Mouse (Mus musculus) thymus, postnatal 10 days (tissue): ENCODE measurements at regions not wholly inside any gene's neighbourhood (a gene's known extent, or its start where the extent isn't known, plus 50 kb on each side); places are given as distances from the start of the nearest gene placed in this dataset.
A peak's percentile ranks its signal among the peaks of the same experiment; 100 is the strongest.

Experiments used
- DNase-seq, 2 experiments: peaks; one replicate each; pipeline ENCODE4 v3.0.0; 2021; ENCODE audit warnings: low spot score in 2 of 2

- no peak for DNase-seq
Measured at GRCm38 (mm10) chr8:34562278-34562677, 450.7 kb upstream of the Gm10131 start.

DNA sequence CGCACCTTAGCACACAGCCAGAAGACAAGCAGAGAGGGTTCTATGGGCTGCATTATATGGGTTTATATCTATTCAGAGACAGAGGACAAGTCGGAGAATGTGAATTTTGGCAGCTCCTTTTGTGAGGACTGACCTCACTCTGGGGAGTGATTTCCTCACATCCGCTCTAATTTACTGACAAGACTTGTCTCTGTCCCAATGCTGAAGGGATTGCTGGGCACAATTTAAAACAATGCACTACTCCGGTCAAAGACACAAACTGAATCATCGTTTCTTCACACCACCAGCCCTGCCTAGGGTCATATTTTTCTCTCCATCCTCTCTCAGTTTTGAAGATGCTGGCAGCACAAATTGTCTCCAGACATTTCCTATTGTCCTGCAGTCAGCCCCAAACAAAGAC, 438.2 kb upstream of the Gm10131 start:
- no peak for DNase-seq

GRCm38 (mm10) chr8:34546815-34547214, 435.3 kb upstream of the Gm10131 start:
- DNase-seq: peak in 1 of 2 experiments; percentile 11

- DNase-seq: no peak
Measured at GRCm38 (mm10) chr8:34542361-34543038, 431.0 kb upstream of the Gm10131 start.

GRCm38 (mm10) chr8:34539232-34539631, 427.7 kb upstream of the Gm10131 start:
- DNase-seq: no peak

GRCm38 (mm10) chr8:34535434-34535833, 423.9 kb upstream of the Gm10131 start:
- DNase-seq: no peak

GRCm38 (mm10) chr8:34533421-34533820, 421.9 kb upstream of the Gm10131 start:
- DNase-seq: no peak

DNA sequence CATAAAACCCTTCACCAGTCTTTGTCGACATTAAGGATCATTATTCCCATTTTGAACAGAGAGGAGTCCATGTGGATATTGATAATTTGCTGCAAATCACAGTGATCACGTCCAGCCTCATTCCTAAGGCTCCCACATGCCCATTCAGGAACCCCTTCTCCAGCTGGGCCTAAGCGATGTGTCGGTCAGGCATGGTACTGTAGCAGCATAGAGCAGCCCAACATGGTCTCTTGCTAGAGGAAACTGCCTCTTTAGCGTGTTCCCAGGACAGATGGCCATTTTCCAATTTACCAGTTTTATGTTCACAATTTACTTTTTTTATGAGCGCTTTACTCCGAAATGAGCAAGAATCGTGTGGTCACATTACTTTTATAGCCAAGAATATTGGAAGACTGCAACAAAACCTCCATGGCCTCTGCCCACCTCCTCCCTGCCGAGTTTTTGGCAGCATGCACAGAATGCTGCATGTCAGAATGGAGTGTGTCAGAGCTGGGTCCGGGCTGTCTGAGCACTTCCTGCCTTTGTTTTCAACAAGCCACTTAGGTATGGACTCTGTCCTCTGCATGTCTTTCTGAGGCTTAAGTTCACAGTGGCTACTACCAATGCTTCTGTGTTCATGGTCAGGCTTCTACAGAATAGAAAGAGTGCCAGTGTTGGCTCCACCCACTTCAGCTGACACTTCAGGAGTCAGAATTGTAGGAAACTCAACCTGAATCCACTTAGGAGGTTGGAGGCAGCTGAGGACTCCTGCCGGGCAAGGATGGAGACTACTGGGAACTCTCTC, 419.6 kb upstream of the Gm10131 start:
- no peak for DNase-seq

DNA sequence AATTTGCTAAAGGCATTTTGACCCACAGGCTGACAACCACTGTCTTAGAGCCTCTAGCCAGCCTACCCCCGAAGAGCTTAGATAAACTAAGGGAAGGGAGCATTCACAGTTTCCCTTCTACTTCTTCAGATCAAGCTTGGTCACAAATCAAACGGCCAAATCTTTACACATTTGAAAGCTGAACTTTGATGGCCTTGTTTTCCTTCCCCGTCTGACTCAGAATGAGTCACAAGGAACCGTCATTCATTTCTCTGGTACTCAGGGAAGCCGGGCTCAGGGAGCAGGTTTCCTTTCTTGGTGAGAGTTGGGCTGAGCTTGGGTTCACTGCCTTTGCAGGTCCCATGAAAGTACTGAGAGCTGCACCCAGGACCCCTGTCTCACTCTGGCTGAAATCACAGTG, 418.5 kb upstream of the Gm10131 start:
- no peak for DNase-seq

GRCm38 (mm10) chr8:34529452-34529851, 417.9 kb upstream of the Gm10131 start:
- DNase-seq: no peak

- no peak for DNase-seq
Measured at GRCm38 (mm10) chr8:34528213-34528612, 416.7 kb upstream of the Gm10131 start.

- DNase-seq: no peak
Measured at GRCm38 (mm10) chr8:34525231-34525630, 413.7 kb upstream of the Gm10131 start.

- no peak for DNase-seq
Measured at GRCm38 (mm10) chr8:34523849-34524248, 412.3 kb upstream of the Gm10131 start.

DNA sequence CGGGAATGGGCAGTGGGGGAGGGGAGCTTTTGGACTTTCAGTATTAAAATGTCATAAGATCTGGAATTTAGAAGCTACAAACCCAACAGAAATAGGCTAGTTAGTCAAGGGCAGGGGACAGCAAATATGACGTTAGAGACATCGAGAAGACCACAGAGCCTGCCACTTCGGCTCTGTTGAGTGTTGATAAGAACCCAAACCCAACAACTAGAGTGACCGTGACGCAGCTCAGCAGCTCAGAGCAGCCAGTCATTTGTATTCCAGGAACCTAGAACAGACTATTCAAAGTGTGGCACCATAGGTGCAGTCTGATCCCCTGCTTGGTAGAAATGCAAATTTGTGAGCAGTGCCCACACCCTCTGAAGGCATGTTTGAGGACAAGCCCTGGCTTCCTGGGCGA, 409.8 kb upstream of the Gm10131 start:
- DNase-seq: no peak

- no peak for DNase-seq
Measured at GRCm38 (mm10) chr8:34520664-34521063, 409.1 kb upstream of the Gm10131 start.

- DNase-seq: no peak
Measured at GRCm38 (mm10) chr8:34513459-34514090, 402.0 kb upstream of the Gm10131 start.

DNA sequence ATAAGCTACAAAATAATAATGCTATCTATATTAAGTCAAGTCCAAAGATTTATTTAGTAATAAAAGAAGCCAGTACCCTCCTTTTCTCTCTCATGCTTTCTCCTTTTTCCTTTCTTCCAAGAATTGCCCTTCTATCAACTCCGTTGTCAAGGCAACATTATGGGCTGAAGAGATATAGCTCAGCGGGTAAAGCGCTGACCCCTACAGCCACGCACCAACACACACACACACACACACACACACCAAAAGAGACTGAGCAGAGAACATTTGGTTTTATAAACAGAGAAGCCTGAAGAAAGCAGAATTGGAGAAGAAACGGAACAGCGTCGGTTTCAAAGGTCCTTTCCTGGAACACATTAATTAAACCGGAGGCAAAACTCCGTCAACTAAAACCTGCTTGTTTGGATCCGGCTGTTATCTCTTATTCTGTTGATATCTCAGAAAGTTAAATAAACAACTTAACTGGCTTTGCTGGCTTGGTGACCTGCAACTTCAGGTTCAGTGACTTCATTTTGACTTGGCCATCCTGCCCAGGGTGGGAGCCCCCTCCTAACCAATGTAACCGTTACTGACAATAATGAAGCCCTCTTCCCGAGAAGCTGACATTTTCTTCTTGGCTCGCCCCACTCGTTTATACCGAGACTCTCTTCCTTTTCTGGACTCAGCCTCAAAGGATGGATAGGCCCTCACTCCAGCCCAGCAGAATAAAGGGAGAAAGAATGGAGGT, 394.5 kb upstream of the Gm10131 start:
- DNase-seq: no peak

GRCm38 (mm10) chr8:34505102-34505501, 393.6 kb upstream of the Gm10131 start:
- DNase-seq: no peak

DNA sequence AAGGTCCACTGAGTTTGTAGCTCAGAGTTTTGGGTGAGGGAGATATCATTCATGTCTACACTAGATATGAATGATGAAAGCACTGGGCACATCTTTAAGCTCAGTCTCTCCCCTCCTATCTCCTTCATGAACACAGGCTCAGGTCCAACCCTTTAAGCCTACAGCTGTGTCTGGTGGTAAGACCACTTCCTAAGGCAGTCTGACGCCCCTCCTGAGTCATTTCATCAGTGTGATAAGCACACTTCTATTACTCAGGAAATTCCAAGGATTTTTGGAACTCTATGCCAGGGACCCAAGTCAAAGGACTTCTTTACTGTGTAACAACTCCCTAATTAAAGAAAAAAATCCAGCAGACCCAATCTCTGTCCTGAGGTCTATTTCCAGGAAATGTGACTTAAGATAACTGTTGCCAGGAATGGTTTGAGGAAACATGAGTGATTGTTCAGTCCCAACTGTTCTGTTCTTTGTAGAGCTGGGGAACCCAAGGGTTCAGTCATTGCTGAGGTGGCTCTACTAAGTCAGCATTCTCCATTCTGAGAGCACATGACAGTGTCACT, 391.1 kb upstream of the Gm10131 start:
- DNase-seq: no peak

GRCm38 (mm10) chr8:34499196-34499595, 387.7 kb upstream of the Gm10131 start:
- no peak for DNase-seq

- DNase-seq: no peak
Measured at GRCm38 (mm10) chr8:34496751-34497150, 385.2 kb upstream of the Gm10131 start.

DNA sequence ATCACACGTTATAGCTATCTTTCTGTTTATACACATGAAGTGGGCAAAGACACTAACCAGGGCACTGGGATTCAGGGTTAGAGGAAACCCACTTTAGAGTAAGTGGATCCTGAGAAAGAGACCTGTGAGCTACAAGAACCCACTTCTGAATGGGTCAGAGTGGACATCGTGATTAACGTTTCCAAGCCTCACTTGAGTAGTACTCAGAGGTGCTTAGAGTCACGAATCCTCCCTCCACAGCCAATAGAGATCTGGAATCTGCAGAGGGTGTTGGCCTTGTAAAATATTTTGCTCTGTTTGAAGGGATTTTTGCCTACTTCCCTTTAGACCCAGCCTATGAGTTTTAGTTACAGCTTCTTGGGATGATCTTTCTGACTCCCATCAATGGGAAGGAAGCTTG, 384.4 kb upstream of the Gm10131 start:
- DNase-seq: no peak
